Mouse (Mus musculus) midbrain, embryonic 12.5 days (tissue): Measurements from ENCODE around the gene Hdac4. TPM values are rescaled to one million over a fixed set of nuclear protein-coding genes. Genes with fewer than 3 reads are reported as not detected.

Experiments
- ATAC-seq: fragments of 200-750 bp; cut with Nextera tagmentation; 2 replicates; pipeline ENCODE4 v1.8.0; 2017; ENCODE audit warnings: low read depth, moderate TSS enrichment, moderate library complexity; ENCODE audit not compliant: low FRiP score
- H3K27ac ChIP-seq: fragments of 300-500 bp; sonication (generic); replicated peaks from 2 replicates; pipeline ENCODE4 v1.5.1; 2016; ENCODE audit warnings: mild to moderate bottlenecking
- H3K27me3 ChIP-seq: fragments of 300-500 bp; sonication (generic); 2 replicates; pipeline ENCODE4 v1.6.1; 2016; ENCODE audit warnings: mild to moderate bottlenecking
- H3K36me3 ChIP-seq: fragments of 300-500 bp; sonication (generic); 2 replicates; pipeline ENCODE4 v1.6.1; 2016
- H3K4me1 ChIP-seq: fragments of 300-500 bp; sonication (generic); 2 replicates; pipeline ENCODE4 v1.6.1; 2016
- H3K4me2 ChIP-seq: fragments of 300-500 bp; sonication (generic); replicated peaks from 2 replicates; pipeline ENCODE4 v1.6.1; 2016; ENCODE audit warnings: mild to moderate bottlenecking, moderate library complexity
- H3K4me3 ChIP-seq: fragments of 300-500 bp; sonication (generic); 2 replicates; pipeline ENCODE4 v1.5.1; 2016; ENCODE audit warnings: mild to moderate bottlenecking
- H3K9ac ChIP-seq: fragments of 300-500 bp; sonication (generic); replicated peaks from 2 replicates; pipeline ENCODE4 v1.6.1; 2016; ENCODE audit warnings: mild to moderate bottlenecking, moderate library complexity
- H3K9me3 ChIP-seq: fragments of 300-500 bp; sonication (generic); 2 replicates; pipeline ENCODE4 v1.6.1; 2016; ENCODE audit warnings: mild to moderate bottlenecking
- WGBS: fragments of 180-500 bp; shearing (Covaris S2); methylation state at CpG from one replicate; pipeline ENCODE4 v1.1.7; 2016; 5-methylcytosine and 5-hydroxymethylcytosine counted together
- polyA plus RNA-seq: library from polyadenylated mRNA; unstranded; fragments of >200 nt; fragmentation: Nextera tagmentation; extraction: Ambion mirVana; gene quantifications from 2 replicates; pipeline ENCODE4 v1.2.1, GENCODE M21; 2016

The Hdac4 gene
- polyA plus RNA-seq, 1 experiment from 2014 or later = 25.2 TPM

DNA sequence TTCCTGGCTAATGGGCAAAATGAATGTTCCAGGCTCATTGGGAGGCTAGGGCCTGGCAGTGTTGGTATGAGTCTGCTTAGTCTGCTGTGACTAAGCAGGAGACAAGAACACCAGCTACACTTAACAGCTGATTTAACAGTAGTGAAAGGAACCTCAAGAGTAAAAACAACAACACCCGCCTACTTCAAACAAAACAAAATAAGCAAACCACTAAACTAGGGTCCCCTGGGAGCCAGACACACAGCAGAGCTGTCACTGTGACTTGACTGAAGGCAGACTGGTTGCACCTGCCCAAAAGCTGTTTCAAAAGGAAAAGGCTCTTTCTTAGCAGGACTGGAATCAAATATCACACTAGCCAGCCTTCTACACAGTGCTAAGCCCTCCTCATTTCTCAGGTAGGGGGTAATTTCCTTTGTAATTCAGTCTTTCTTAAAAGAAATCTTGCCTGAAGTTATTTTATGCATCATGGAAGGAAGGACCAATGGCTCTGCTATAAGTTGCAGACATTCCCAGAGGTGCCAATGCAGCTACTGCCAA lies 109.2 kb downstream of the Hdac4 start:
- no peak overlapping the region for H3K4me3 ChIP-seq
- H3K4me1 ChIP-seq = peaks cover 24% of the 10 kb centered on the region
- no peak overlapping the region for H3K9ac ChIP-seq
- ATAC-seq = no peak
- no peak overlapping the region for H3K27ac ChIP-seq
- no peaks in the 10 kb centered on the region for H3K36me3 ChIP-seq
- 61% methylated on average over 1 of the region's 1 CpGs for WGBS
- H3K9me3 ChIP-seq = no peaks in the 10 kb centered on the region
- H3K27me3 ChIP-seq = no peaks in the 10 kb centered on the region
- no peak overlapping the region for H3K4me2 ChIP-seq

DNA sequence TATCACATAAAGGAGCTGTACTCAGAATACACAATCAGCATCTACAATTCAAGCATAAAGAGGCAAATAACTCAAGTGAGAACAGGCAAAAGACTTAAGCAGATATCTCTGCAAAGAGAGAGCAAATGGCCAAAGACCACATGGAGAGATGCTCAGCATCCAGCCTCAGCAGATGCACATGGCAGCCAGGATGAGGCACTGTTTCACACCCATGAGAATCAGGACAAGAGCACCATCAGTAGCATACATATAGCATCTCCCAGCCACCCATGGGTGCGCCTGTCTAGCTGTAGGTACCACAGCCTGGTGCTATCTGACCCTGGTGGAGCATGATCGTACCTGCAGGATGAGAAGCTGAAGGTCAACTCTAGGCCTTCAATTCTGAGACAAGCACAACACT lies 110.8 kb downstream of the Hdac4 start:
- no peak for ATAC-seq
- H3K9me3 ChIP-seq = no peaks in the 10 kb centered on the region
- H3K9ac ChIP-seq = no peak overlapping the region
- no peaks in the 10 kb centered on the region for H3K27me3 ChIP-seq
- H3K27ac ChIP-seq = no peak overlapping the region
- H3K4me3 ChIP-seq = no peak overlapping the region
- no peaks in the 10 kb centered on the region for H3K36me3 ChIP-seq
- no peak overlapping the region for H3K4me2 ChIP-seq
- H3K4me1 ChIP-seq = peaks cover 20% of the 10 kb centered on the region
- WGBS = 95% methylated on average over 2 of the region's 2 CpGs

- no peaks in the 10 kb centered on the region for H3K27me3 ChIP-seq
- no peaks in the 10 kb centered on the region for H3K9me3 ChIP-seq
- ATAC-seq = no peak
- peaks cover 20% of the 10 kb centered on the region for H3K4me1 ChIP-seq
- no peak overlapping the region for H3K4me2 ChIP-seq
- H3K9ac ChIP-seq = no peak overlapping the region
- WGBS = 79% methylated on average over 3 of the region's 3 CpGs
- no peak overlapping the region for H3K4me3 ChIP-seq
- H3K36me3 ChIP-seq = no peaks in the 10 kb centered on the region
- no peak overlapping the region for H3K27ac ChIP-seq
These were observed 111.5 kb downstream of the Hdac4 start for GRCm38 (mm10) chr1:92084004-92084403.

DNA sequence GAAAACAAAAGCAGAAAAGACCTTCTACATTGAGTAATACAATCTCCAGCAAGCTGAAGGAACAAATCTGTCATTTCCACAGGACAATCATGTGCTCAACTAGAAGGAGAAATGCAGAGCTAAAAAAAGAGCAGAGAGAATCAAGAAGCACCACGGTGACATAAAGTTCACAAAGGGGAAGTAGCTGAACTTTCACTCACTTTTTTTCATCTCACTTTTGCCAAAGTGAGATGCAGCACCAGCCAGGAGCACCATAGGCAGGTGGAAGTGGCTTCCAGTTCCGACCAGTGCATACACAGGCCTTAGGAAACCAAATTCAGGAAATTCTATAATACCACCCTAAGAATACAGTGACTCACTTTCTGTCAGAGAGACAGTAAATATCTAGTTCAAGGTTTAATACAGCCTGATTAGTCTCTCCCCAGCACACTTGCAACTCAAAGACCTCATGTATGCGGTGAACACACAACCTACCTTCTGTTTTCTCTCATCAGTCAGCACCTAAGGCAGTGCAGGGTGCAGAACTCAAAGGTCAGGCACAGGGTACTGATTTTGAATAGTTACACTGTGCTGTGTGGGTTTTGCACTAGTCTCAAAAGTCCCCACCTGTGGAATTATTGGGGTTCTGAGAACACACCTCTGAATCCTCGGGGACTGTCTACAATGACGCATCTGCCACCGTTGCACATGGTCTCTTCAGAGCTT lies 112.5 kb downstream of the Hdac4 start:
- no peak overlapping the region for H3K4me2 ChIP-seq
- WGBS = 87% methylated on average over 6 of the region's 6 CpGs
- no peaks in the 10 kb centered on the region for H3K9me3 ChIP-seq
- no peak overlapping the region for H3K27ac ChIP-seq
- H3K36me3 ChIP-seq = no peaks in the 10 kb centered on the region
- peaks cover 20% of the 10 kb centered on the region for H3K4me1 ChIP-seq
- H3K27me3 ChIP-seq = no peaks in the 10 kb centered on the region
- no peak overlapping the region for H3K4me3 ChIP-seq
- no peak for ATAC-seq
- H3K9ac ChIP-seq = no peak overlapping the region

- Histone ChIP-seq H3K27ac (no peak overlapping the region), H3K9ac (no peak overlapping the region), H3K27me3 (no peaks in the 10 kb centered on the region), H3K4me3 (no peak overlapping the region), H3K9me3 (no peaks in the 10 kb centered on the region), H3K36me3 (no peaks in the 10 kb centered on the region), H3K4me2 (no peak overlapping the region), H3K4me1 (peaks cover 20% of the 10 kb centered on the region)
- no peak for ATAC-seq
- 92% methylated on average over 10 of the region's 10 CpGs for WGBS
These were observed 113.2 kb downstream of the Hdac4 start for GRCm38 (mm10) chr1:92082156-92082836.

GRCm38 (mm10) chr1:92079982-92080537 lies 115.4 kb downstream of the Hdac4 start:
- no peak overlapping the region for H3K4me2 ChIP-seq
- no peak overlapping the region for H3K27ac ChIP-seq
- no peaks in the 10 kb centered on the region for H3K27me3 ChIP-seq
- ATAC-seq = no peak
- H3K9ac ChIP-seq = no peak overlapping the region
- peaks cover 11% of the 10 kb centered on the region; the same call in 1 of the 2 replicates for H3K4me1 ChIP-seq
- WGBS = 92% methylated on average over 11 of the region's 11 CpGs
- H3K36me3 ChIP-seq = no peaks in the 10 kb centered on the region
- H3K4me3 ChIP-seq = no peak overlapping the region
- no peaks in the 10 kb centered on the region for H3K9me3 ChIP-seq

- H3K36me3 ChIP-seq = no peaks in the 10 kb centered on the region
- ATAC-seq = no peak
- 70% methylated on average over 6 of the region's 6 CpGs for WGBS
These were observed 120.2 kb downstream of the Hdac4 start for GRCm38 (mm10) chr1:92075312-92075711.

DNA sequence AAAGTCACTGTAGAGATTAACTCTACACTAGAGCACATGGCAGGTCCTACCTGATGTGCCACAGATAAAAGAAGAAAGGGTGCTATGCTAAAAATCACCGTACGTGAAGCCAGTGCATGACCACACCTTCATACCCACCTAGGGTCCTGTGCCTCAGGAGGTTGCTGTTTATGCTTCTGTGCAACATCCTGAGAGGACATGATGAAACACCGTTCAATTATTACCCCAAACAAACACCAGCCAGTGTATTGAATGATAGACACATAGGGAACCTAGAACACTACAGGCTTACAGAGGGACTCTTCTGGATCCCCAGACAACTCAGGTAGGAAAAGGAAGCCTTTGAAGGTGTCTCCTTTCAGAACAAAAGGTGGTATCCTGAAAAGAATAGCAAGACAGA lies 120.8 kb downstream of the Hdac4 start:
- ATAC-seq = no peak
- no peak overlapping the region for H3K27ac ChIP-seq
- no peaks in the 10 kb centered on the region for H3K9me3 ChIP-seq
- H3K27me3 ChIP-seq = no peaks in the 10 kb centered on the region
- H3K4me1 ChIP-seq = peaks cover 8% of the 10 kb centered on the region
- H3K9ac ChIP-seq = no peak overlapping the region
- H3K4me2 ChIP-seq = no peak overlapping the region
- no peaks in the 10 kb centered on the region for H3K36me3 ChIP-seq
- H3K4me3 ChIP-seq = no peak overlapping the region
- 97% methylated on average over 3 of the region's 3 CpGs for WGBS

More at GRCm38 (mm10) chr1:92075312-92075711, 120.2 kb downstream of the Hdac4 start:
- no peaks in the 10 kb centered on the region for H3K27me3 ChIP-seq
- no peak overlapping the region for H3K4me3 ChIP-seq
- H3K27ac ChIP-seq = no peak overlapping the region
- H3K4me1 ChIP-seq = peaks cover 1% of the 10 kb centered on the region; the same call in 1 of the 2 replicates
- H3K9ac ChIP-seq = no peak overlapping the region
- no peak overlapping the region for H3K4me2 ChIP-seq
- H3K9me3 ChIP-seq = no peaks in the 10 kb centered on the region

GRCm38 (mm10) chr1:92069932-92070677 lies 125.4 kb downstream of the Hdac4 start:
- no peak overlapping the region for H3K4me2 ChIP-seq
- ATAC-seq = peak; percentile 88
- H3K9me3 ChIP-seq = no peaks in the 10 kb centered on the region
- peaks cover 13% of the 10 kb centered on the region for H3K4me1 ChIP-seq
- H3K27ac ChIP-seq = peak overlapping the region; percentile 83
- H3K27me3 ChIP-seq = no peaks in the 10 kb centered on the region
- no peak overlapping the region for H3K4me3 ChIP-seq
- H3K9ac ChIP-seq = no peak overlapping the region
- 12% methylated on average over 2 of the region's 2 CpGs for WGBS
- H3K36me3 ChIP-seq = no peaks in the 10 kb centered on the region

GRCm38 (mm10) chr1:92069464-92069863 lies 126.0 kb downstream of the Hdac4 start:
- 93% methylated on average over 7 of the region's 7 CpGs for WGBS
- no peak for ATAC-seq
- Histone ChIP-seq H3K27ac (peak overlapping the region; percentile 83), H3K4me1 (peaks cover 13% of the 10 kb centered on the region), H3K4me3 (no peak overlapping the region), H3K9me3 (no peaks in the 10 kb centered on the region), H3K27me3 (no peaks in the 10 kb centered on the region), H3K36me3 (no peaks in the 10 kb centered on the region), H3K4me2 (no peak overlapping the region), H3K9ac (no peak overlapping the region)

GRCm38 (mm10) chr1:92064307-92064706 lies 131.2 kb downstream of the Hdac4 start:
- H3K4me3 ChIP-seq = no peak overlapping the region
- WGBS = 84% methylated on average over 5 of the region's 5 CpGs
- no peak for ATAC-seq
- H3K4me1 ChIP-seq = peaks cover 28% of the 10 kb centered on the region
- no peak overlapping the region for H3K27ac ChIP-seq
- H3K27me3 ChIP-seq = no peaks in the 10 kb centered on the region
- H3K36me3 ChIP-seq = no peaks in the 10 kb centered on the region
- no peak overlapping the region for H3K4me2 ChIP-seq
- H3K9ac ChIP-seq = no peak overlapping the region
- no peaks in the 10 kb centered on the region for H3K9me3 ChIP-seq

GRCm38 (mm10) chr1:92063271-92063670 lies 132.2 kb downstream of the Hdac4 start:
- H3K4me3 ChIP-seq = no peak overlapping the region
- no peak overlapping the region for H3K27ac ChIP-seq
- ATAC-seq = no peak
- H3K36me3 ChIP-seq = no peaks in the 10 kb centered on the region
- H3K4me2 ChIP-seq = no peak overlapping the region
- peaks cover 25% of the 10 kb centered on the region for H3K4me1 ChIP-seq
- H3K9me3 ChIP-seq = no peaks in the 10 kb centered on the region
- H3K9ac ChIP-seq = no peak overlapping the region
- 94% methylated on average over 3 of the region's 3 CpGs for WGBS
- no peaks in the 10 kb centered on the region for H3K27me3 ChIP-seq
